Mouse (Mus musculus): ENCODE measurements at regions not wholly inside any gene's neighbourhood (a gene's known extent, or its start where the extent isn't known, plus 50 kb on each side); places are given as distances from the start of the nearest gene placed in this dataset.

DNA sequence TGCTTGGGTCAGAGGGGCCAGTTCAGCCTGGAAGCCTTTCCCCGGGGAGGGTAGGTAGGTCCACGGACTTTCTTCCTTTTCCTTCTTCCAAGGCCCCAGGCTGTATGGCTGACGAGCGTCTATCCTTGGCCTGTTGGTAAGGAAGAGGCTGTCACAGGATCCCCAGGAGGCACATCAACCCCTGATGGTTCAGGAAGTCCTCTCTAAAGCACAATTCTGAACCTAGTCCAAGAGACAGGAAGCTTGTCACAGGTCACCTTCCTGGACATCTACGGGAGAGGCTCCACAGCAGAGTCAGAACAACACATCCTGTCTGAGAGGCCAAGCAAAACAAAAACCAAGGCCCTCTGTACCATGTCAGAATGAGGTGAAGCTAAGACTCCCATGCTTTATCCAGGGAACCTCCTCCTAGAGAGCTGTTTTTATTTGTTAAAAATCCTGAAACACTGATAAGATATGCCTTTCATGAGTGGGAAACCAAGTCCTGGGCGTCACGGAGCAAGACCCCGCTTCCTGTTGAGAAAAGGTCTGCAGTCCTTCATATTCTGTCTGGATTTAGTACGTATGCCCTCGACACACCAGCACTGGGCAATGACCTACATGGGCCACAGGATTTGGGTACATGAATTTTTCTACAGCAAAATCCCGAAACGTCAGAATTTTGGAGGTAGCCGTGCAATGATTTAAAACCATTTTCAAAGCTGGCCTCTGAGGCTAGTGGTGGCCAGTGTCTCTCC lies 52.0 kb upstream of the Snrk start:
- WGBS = 63% methylated on average over 13 of the region's 13 CpGs
- Histone ChIP-seq H3K4me2 (no peak overlapping the region), H3K36me3 (no peaks in the 10 kb centered on the region), H3K4me3 (no peak overlapping the region), H3K27me3 (no peaks in the 10 kb centered on the region), H3K9me3 (no peaks in the 10 kb centered on the region), H3K4me1 (peaks cover 22% of the 10 kb centered on the region), H3K9ac (no peak overlapping the region), H3K27ac (peak overlapping the region; percentile 43)
- ATAC-seq (ENCODE audit: borderline replicate concordance, extremely low read depth, low FRiP score, low TSS enrichment) = peak; percentile 64

DNA sequence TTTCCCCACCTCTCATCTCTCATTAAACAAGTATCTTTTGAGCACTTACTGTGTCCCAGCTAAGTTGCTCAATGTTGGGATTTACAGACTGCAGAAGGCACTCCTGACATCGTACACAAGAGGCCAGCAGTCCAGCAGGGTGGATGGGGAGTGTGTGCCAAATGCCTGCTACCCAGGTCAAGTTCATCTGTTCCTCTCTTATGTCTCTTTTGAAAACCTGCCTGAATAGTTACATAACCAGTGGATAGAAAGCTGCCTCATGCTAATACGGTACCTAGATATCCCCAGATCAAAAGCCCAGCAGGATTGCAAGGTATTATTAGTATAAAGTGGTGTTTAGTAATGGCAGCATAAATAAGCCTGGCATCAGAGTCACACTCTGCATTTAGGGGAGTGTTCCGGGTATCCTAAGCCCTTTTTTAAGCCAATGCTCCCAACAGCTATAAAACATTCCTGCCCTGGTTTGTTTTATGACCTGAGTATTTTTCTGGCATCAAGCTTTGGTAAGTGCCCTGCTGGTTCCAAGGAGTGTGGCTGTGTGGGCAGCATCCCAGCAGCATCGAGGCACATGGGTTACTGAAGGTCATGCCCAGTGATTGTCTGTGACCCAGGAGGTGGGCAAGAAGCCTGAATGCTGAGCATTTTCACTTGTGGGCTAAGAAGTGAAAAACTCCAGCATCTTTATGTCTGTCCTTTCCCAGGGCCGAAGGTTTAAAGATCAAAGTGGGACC lies 59.1 kb upstream of the Pomgnt2 start:
- Histone ChIP-seq H3K4me2 (no peak overlapping the region), H3K36me3 (no peaks in the 10 kb centered on the region), H3K4me3 (no peak overlapping the region), H3K4me1 (no peaks in the 10 kb centered on the region), H3K27ac (no peak overlapping the region), H3K9me3 (no peaks in the 10 kb centered on the region), H3K9ac (no peak overlapping the region), H3K27me3 (no peaks in the 10 kb centered on the region)
- ATAC-seq (ENCODE audit: borderline replicate concordance, extremely low read depth, low FRiP score, low TSS enrichment) = no peak
- 64% methylated on average over 5 of the region's 5 CpGs for WGBS

DNA sequence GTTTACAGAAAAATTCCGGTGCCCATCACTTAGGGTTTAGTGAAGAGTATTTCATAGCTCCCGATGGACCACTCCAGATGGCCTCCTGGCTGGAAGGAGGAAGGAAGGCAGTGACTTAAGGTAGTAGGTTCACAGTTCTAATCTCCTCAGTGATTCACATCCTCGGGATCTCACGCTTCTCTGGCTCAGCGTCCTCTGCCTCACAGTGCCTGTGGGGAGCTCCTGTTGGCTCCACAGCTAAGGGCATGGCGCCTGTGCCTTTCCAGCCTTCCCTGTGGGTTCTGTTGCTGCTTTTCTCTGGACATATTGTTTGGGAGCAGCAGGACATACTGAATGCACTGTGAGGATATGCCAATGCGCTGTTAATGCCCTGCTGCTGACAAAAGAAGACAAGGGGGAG lies 54.8 kb upstream of the Pomgnt2 start:
- Histone ChIP-seq H3K9ac (no peak overlapping the region), H3K9me3 (no peaks in the 10 kb centered on the region), H3K4me2 (no peak overlapping the region), H3K4me3 (no peak overlapping the region), H3K36me3 (no peaks in the 10 kb centered on the region), H3K27me3 (no peaks in the 10 kb centered on the region), H3K4me1 (peaks cover 8% of the 10 kb centered on the region; the same call in 1 of the 2 replicates), H3K27ac (peak overlapping the region; percentile 12; the same call in 1 of the 2 replicates)
- no peak for ATAC-seq (ENCODE audit: borderline replicate concordance, extremely low read depth, low FRiP score, low TSS enrichment)
- WGBS = 60% methylated on average over 7 of the region's 7 CpGs

DNA sequence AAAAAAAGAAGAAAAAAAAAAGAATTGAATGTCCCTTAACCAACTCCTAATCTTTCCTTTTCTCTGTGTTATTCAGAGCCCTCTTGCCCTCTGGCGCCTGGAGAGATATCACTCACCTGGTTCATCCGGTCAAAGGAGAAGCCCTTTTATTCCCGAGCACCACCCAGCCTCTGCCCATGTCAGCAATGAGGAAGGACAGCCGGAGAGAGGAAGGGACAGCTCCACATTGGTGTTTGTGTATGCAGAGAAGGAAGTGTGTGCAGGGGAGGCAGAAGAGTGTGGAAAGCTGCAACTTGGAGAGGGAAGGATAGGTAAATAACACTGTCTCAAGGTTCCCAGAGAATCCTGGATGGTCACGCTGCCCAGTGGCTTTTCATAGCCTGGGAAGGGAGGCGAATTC lies 54.2 kb upstream of the Pomgnt2 start:
- Histone ChIP-seq H3K9ac (no peak overlapping the region), H3K4me1 (peaks cover 8% of the 10 kb centered on the region; the same call in 1 of the 2 replicates), H3K27me3 (no peaks in the 10 kb centered on the region), H3K4me3 (no peak overlapping the region), H3K9me3 (no peaks in the 10 kb centered on the region), H3K27ac (no peak overlapping the region), H3K4me2 (no peak overlapping the region), H3K36me3 (no peaks in the 10 kb centered on the region)
- no peak for ATAC-seq (ENCODE audit: borderline replicate concordance, extremely low read depth, low FRiP score, low TSS enrichment)
- whole genome bisulfite sequencing = 33% methylated on average over 6 of the region's 6 CpGs

DNA sequence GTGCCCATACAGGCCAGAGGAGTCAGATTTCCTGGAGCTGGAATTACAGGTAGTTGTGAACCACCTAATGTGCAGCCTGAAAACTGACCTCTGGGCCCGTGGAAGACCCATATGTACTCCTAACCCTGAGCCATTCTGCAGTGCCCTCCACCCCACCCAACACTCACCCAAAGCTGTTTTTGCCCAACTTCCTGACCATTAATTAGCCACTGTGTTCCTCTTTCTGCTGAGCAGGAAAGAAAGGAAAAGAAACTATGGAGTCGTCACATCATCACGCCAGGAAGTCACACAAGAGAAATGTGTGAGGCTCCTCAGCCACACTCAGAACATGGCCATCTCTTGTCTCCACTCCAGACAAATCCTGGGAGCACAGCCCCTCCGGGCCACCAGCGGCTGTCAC lies 52.1 kb upstream of the Pomgnt2 start:
- H3K4me3 ChIP-seq = no peak overlapping the region
- H3K9me3 ChIP-seq = no peaks in the 10 kb centered on the region
- H3K9ac ChIP-seq = no peak overlapping the region
- 29% methylated on average over 5 of the region's 5 CpGs for WGBS
- H3K4me1 ChIP-seq = peaks cover 8% of the 10 kb centered on the region; the same call in 1 of the 2 replicates
- H3K36me3 ChIP-seq = no peaks in the 10 kb centered on the region
- H3K27me3 ChIP-seq = no peaks in the 10 kb centered on the region
- H3K4me2 ChIP-seq = no peak overlapping the region
- H3K27ac ChIP-seq = no peak overlapping the region
- no peak for ATAC-seq (ENCODE audit: borderline replicate concordance, extremely low read depth, low FRiP score, low TSS enrichment)

DNA sequence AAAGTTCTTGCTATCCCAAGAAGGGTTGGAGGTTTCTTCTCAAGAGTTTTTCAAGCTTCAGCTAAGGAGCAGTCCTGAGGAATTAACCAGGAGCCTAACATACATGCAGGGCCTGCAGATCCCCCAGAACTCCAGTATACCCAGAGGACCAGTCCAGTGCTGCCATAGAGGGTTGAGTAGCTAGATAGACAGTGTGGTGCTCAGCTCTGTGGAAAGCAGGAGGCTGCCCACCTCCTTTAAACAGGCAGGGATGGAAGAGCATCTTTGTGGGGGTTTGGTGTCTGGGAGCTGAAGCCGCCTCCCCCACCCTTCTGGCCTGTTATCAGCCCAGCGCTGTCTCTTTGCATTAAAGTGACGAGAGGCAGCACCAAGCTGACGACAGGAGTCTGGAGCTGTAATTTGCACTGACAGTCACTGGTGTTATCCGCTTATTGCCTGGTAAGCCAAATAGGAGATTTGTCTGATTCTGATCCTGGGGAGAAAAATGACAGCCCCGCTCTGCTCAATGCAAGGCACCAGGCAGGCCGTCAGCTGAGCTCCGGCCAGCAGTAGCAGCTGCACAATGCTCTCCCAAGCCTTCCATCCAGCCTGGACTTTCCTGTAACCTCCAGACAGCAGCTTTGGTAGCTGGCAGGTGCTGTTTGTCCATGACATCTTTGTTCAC lies 51.2 kb upstream of the Pomgnt2 start:
- peaks cover 8% of the 10 kb centered on the region; the same call in 1 of the 2 replicates for H3K4me1 ChIP-seq
- no peaks in the 10 kb centered on the region for H3K27me3 ChIP-seq
- no peak overlapping the region for H3K9ac ChIP-seq
- no peak overlapping the region for H3K4me3 ChIP-seq
- no peak overlapping the region for H3K4me2 ChIP-seq
- 41% methylated on average over 8 of the region's 8 CpGs for WGBS
- H3K9me3 ChIP-seq = no peaks in the 10 kb centered on the region
- ATAC-seq (ENCODE audit: borderline replicate concordance, extremely low read depth, low FRiP score, low TSS enrichment) = no peak
- no peak overlapping the region for H3K27ac ChIP-seq
- no peaks in the 10 kb centered on the region for H3K36me3 ChIP-seq
